Mouse (Mus musculus) CH12.LX (cell line): ENCODE data around the gene Gm36028. TPM values are rescaled to one million over a fixed set of nuclear protein-coding genes. Genes with fewer than 3 reads are reported as not detected.

Source experiments
- DNase-seq: peaks from one replicate; pipeline ENCODE4 v3.0.0-alpha.2; 2013; ENCODE audit errors: extremely low read depth
- H3K27ac ChIP-seq: 2 replicates; pipeline ENCODE4 v1.5.1; 2012; ENCODE audit warnings: low read depth, mild to moderate bottlenecking, control low read depth, moderate library complexity; ENCODE audit not compliant: insufficient read depth
- H3K27me3 ChIP-seq: replicated peaks from 2 replicates; pipeline ENCODE3; 2012; ENCODE audit warnings: inconsistent platforms
- H3K36me3 ChIP-seq, 2 experiments: replicated peaks in 1 of 2; 2 replicates each; pipeline versions ENCODE3 to v1.6.1; 2012; ENCODE audit warnings: inconsistent platforms in 1 of 2, low read length in 1 of 2, mild to moderate bottlenecking in 1 of 2, mixed read lengths in 1 of 2, moderate library complexity in 1 of 2; ENCODE audit not compliant: control insufficient read depth in 1 of 2, insufficient read depth in 1 of 2
- H3K4me1 ChIP-seq, 2 experiments: 2 replicates each; pipeline ENCODE4 v1.6.1; 2012; ENCODE audit warnings: inconsistent platforms in 1 of 2, moderate library complexity in 1 of 2; ENCODE audit not compliant: insufficient read depth in 2 of 2, control insufficient read depth in 1 of 2
- H3K4me2 ChIP-seq: 2 replicates; pipeline ENCODE4 v1.6.1; 2012; ENCODE audit warnings: low read depth, mild to moderate bottlenecking, control low read depth; ENCODE audit not compliant: poor library complexity, insufficient read depth, severe bottlenecking
- H3K4me3 ChIP-seq, 3 experiments: fragments of 150-350 bp in 1 of 3; sonication (generic) in 1 of 3; replicated peaks in 1 of 3; 2 replicates each; pipeline versions ENCODE3 to v1.5.1; 2011 to 2012; ENCODE audit warnings: low read depth in 2 of 3, low read length in 2 of 3, mild to moderate bottlenecking in 2 of 3, moderate library complexity in 2 of 3, control low read depth in 1 of 3, improper control_type of control experiment in 1 of 3, inconsistent platforms in 1 of 3, mixed read lengths in 1 of 3; ENCODE audit not compliant: poor library complexity in 1 of 3
- H3K79me2 ChIP-seq: replicated peaks from 2 replicates; pipeline ENCODE4 v1.6.1; 2012; ENCODE audit warnings: mild to moderate bottlenecking, moderate library complexity; ENCODE audit not compliant: control insufficient read depth, poor library complexity, insufficient read depth, severe bottlenecking; ENCODE audit errors: extremely low read depth
- H3K9ac ChIP-seq: 2 replicates; pipeline ENCODE4 v1.6.1; 2012; ENCODE audit warnings: low read depth, mild to moderate bottlenecking, control low read depth, moderate library complexity; ENCODE audit not compliant: insufficient read depth
- H3K9me3 ChIP-seq: replicated peaks from 2 replicates; pipeline ENCODE3; 2012; ENCODE audit warnings: low read length, inconsistent platforms, mixed read lengths
- BHLHE40 ChIP-seq: IDR thresholded peaks from 2 replicates; pipeline ENCODE4 v1.6.1; 2011; ENCODE audit warnings: mild to moderate bottlenecking, low read depth, low read length, improper control_type of control experiment
- CHD1 ChIP-seq: IDR thresholded peaks from 2 replicates; pipeline ENCODE4 v1.6.1; 2012; ENCODE audit warnings: low read depth, low read length, improper control_type of control experiment, inconsistent platforms
- CTCF ChIP-seq, 2 experiments: IDR thresholded peaks in 1 of 2; conservative IDR thresholded peaks in 1 of 2; 2 replicates each; pipeline ENCODE4 v1.5.1; 2011 to 2012; ENCODE audit warnings: low read depth in 2 of 2, low read length in 2 of 2, improper control_type of control experiment in 1 of 2, inconsistent platforms in 1 of 2, mild to moderate bottlenecking in 1 of 2, moderate library complexity in 1 of 2
- ELF1 ChIP-seq: IDR thresholded peaks from 2 replicates; pipeline ENCODE4 v1.6.1; 2014; ENCODE audit warnings: low read depth, mild to moderate bottlenecking, inconsistent platforms, low read length, improper control_type of control experiment
- EP300 ChIP-seq: IDR thresholded peaks from 2 replicates; pipeline ENCODE4 v1.6.1; 2011; ENCODE audit warnings: low read length, improper control_type of control experiment
- GABPA ChIP-seq: IDR thresholded peaks from 2 replicates; pipeline ENCODE4 v1.6.1; 2012; ENCODE audit warnings: low read depth, low read length, improper control_type of control experiment, inconsistent platforms; ENCODE audit not compliant: insufficient replicate concordance
- HCFC1 ChIP-seq: IDR thresholded peaks from 2 replicates; pipeline ENCODE4 v1.6.1; 2012; ENCODE audit warnings: low read depth, mild to moderate bottlenecking, inconsistent platforms, low read length, improper control_type of control experiment
- JUND ChIP-seq: conservative IDR thresholded peaks from 2 replicates; pipeline ENCODE4 v1.6.1; 2011; ENCODE audit warnings: low read depth, low read length, improper control_type of control experiment
- MYC ChIP-seq: IDR thresholded peaks from 2 replicates; pipeline ENCODE4 v1.6.1; 2011; ENCODE audit warnings: low read depth, mild to moderate bottlenecking, improper control_type of control experiment, low read length
- NRF1 ChIP-seq: IDR thresholded peaks from 2 replicates; pipeline ENCODE4 v1.6.1; 2014; ENCODE audit warnings: low read depth, mild to moderate bottlenecking, inconsistent platforms, low read length, improper control_type of control experiment, moderate library complexity
- POLR2AphosphoS2 ChIP-seq: IDR thresholded peaks from 2 replicates; pipeline ENCODE4 v1.6.1; 2011; ENCODE audit warnings: low read depth, low read length, improper control_type of control experiment
- RAD21 ChIP-seq: IDR thresholded peaks from 2 replicates; pipeline ENCODE4 v1.6.1; 2011; ENCODE audit warnings: low read depth, mild to moderate bottlenecking, low read length, improper control_type of control experiment, moderate library complexity
- SIN3A ChIP-seq: IDR thresholded peaks from 2 replicates; pipeline ENCODE4 v1.6.1; 2012; ENCODE audit warnings: low read length, improper control_type of control experiment, inconsistent platforms
- TBP ChIP-seq: conservative IDR thresholded peaks from 2 replicates; pipeline ENCODE4 v1.6.1; 2011; ENCODE audit warnings: low read depth, low read length, improper control_type of control experiment
- TCF12 ChIP-seq: IDR thresholded peaks from 2 replicates; pipeline ENCODE4 v1.6.1; 2014; ENCODE audit warnings: low read depth, mild to moderate bottlenecking, inconsistent platforms, low read length, improper control_type of control experiment
- UBTF ChIP-seq: IDR thresholded peaks from 2 replicates; pipeline ENCODE4 v1.6.1; 2012; ENCODE audit warnings: low read depth, mild to moderate bottlenecking, inconsistent platforms, low read length, improper control_type of control experiment, moderate library complexity
- USF2 ChIP-seq: conservative IDR thresholded peaks from 2 replicates; pipeline ENCODE4 v1.6.1; 2011; ENCODE audit warnings: low read depth, low read length, improper control_type of control experiment
- ZMIZ1 ChIP-seq: IDR thresholded peaks from 2 replicates; pipeline ENCODE4 v1.6.1; 2012; ENCODE audit warnings: low read depth, mild to moderate bottlenecking, inconsistent platforms, low read length, improper control_type of control experiment
- ZNF384 ChIP-seq: IDR thresholded peaks from 2 replicates; pipeline ENCODE4 v1.6.1; 2012; ENCODE audit warnings: low read depth, low read length, improper control_type of control experiment, inconsistent platforms
- dilution Hi-C: fragments of 300-500 bp; cut with MboI; formaldehyde crosslinking; loops from 2 replicates; pipeline ENCODE4 v1.14.3; 2020; ENCODE audit warnings: low sequenced_read_pairs; ENCODE audit not compliant: extremely low pct_unique_long_range_greater_than_20kb, extremely low pct_ligation_motif_present
- in situ Hi-C: fragments of 300-500 bp; cut with MboI; formaldehyde crosslinking; loops from 3 replicates; pipeline ENCODE4 v1.14.3; 2019; ENCODE audit warnings: low sequenced_read_pairs, low pct_ligation_motif_present, low pct_unique_long_range_greater_than_20kb, mixed read lengths
- polyA plus RNA-seq: library from polyadenylated mRNA; unstranded; fragments of >175 nt; gene quantifications from 2 replicates; pipeline ENCODE4 v1.2.1, GENCODE M21; 2012; ENCODE audit warnings: low read depth; ENCODE audit not compliant: insufficient read length
- total RNA-seq, 2 experiments: library from RNA; depleted of rRNA; stranded (reverse); fragments of 300-350 nt in 1 of 2; fragments of >200 nt in 1 of 2; gene quantifications; 2 replicates each; pipeline ENCODE4 v1.2.3; 2012 to 2014

Gene Gm36028
- 0.17 TPM in 1 of 2 replicates, not detected in the other for total RNA-seq (2012; rRNA removed)
- total RNA-seq (2014; rRNA removed) = 0.51 TPM in 1 of 2 replicates, not detected in the other
- polyA plus RNA-seq = 0.22 TPM in 1 of 2 replicates, not detected in the other

DNA sequence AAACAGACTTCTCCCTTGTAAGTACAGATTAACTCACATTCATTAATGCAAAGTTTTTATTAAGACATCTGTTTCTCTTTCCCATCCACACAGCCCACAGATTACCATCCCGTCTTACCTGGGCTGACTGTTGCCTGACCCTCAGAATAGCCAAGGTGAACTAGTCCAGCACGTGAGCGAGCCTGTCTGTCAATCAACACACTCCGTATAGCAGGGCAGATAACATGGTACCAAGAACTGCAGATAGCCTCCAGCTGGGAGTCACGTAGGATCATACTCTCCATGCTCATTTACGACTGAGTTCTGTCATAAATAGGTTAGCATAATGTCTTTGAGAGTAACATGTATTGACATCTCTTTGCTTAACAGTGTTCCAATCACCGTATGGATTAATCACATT lies at the start of gene Gm36028:
Gene Gm36028, minus strand, starts transcription at position 118 of the 400 bp plus-strand sequence.
- Histone ChIP-seq H3K79me2 (no peaks in the 10 kb centered on the region), H3K9ac (no peak within 1 kb of the TSS), H3K27ac (no peak within 1 kb of the TSS), H3K27me3 (no peaks in the 10 kb centered on the region), H3K4me2 (no peak within 1 kb of the TSS), H3K4me1 (peaks cover 11 to 12% of the 10 kb centered on the region in 2 experiments), H3K9me3 (peaks cover 5% of the 10 kb centered on the region), H3K4me3 (no peak within 1 kb of the TSS), H3K36me3 (no peaks in the 10 kb centered on the region)
- TF ChIP-seq TCF12 (no peak), CTCF (conservative IDR thresholded peaks at IDR 0.05 in 1 of 2, IDR thresholded peaks at IDR 0.05 in 1 of 2; ENCODE audit: low read depth in 2 of 2, low read length in 2 of 2) (no peak), SIN3A (no peak), BHLHE40 (no peak), RAD21 (no peak), POLR2AphosphoS2 (no peak)
- dilution Hi-C loops = no loop called here
- DNase-seq = no peak
- in situ Hi-C loops = no loop called here

DNA sequence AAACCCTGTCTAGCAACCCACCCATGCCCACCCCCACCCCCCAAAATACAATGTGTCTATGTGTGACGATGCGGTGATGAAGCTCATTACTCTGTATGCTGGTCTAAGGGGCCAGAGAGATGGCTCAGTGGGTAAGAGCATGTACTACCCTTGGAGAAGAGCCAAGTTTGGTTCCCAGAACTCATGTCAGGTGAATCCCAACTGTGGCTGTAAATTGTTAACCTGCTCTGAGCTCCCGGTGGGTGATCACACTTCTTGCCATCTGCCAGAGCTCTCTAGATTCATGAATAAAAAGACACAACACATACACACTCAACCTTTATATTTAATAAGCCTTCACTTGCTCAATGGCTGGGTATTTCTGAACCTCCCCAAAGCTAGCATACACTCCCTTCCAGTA lies 45.5 kb upstream of the Gm36028 start:
- no peak overlapping the region for H3K4me3 ChIP-seq
- TF ChIP-seq GABPA (no peak), MYC (no peak), NRF1 (no peak), BHLHE40 (no peak), ELF1 (no peak), JUND (no peak), USF2 (no peak), SIN3A (no peak), ZNF384 (no peak), TBP (no peak), CHD1 (no peak), HCFC1 (no peak), EP300 (no peak), ZMIZ1 (no peak), RAD21 (no peak), UBTF (no peak)
- no peak for DNase-seq
- in situ Hi-C loops (no loop called here), dilution Hi-C loops (no loop called here)
- no peaks in the 10 kb centered on the region for H3K9me3 ChIP-seq
- no peaks in the 10 kb centered on the region for H3K79me2 ChIP-seq
- no peak overlapping the region for H3K4me2 ChIP-seq
- no peak overlapping the region for H3K9ac ChIP-seq
- no peaks in the 10 kb centered on the region for H3K27me3 ChIP-seq
- H3K27ac ChIP-seq = no peak overlapping the region
- no peaks in the 10 kb centered on the region for H3K36me3 ChIP-seq
- peaks cover 10 to 16% of the 10 kb centered on the region in 2 experiments; a peak in 3 of 4 replicates for H3K4me1 ChIP-seq
